Mouse (Mus musculus) liver, embryonic 18 days (tissue): ENCODE measurements around the gene Slc39a3. TPM values are rescaled to one million over a fixed set of nuclear protein-coding genes. Genes with fewer than 3 reads are reported as not detected.

Experiments
- polyA plus RNA-seq: library from polyadenylated mRNA; depleted of rRNA; stranded (reverse); fragments of >200 nt; gene quantifications from 2 replicates; pipeline ENCODE4 v1.2.3, GENCODE M21; 2012; rRNA removed

Gene Slc39a3
- polyA plus RNA-seq = 4.0 and 4.1 TPM in 2 replicates

DNA sequence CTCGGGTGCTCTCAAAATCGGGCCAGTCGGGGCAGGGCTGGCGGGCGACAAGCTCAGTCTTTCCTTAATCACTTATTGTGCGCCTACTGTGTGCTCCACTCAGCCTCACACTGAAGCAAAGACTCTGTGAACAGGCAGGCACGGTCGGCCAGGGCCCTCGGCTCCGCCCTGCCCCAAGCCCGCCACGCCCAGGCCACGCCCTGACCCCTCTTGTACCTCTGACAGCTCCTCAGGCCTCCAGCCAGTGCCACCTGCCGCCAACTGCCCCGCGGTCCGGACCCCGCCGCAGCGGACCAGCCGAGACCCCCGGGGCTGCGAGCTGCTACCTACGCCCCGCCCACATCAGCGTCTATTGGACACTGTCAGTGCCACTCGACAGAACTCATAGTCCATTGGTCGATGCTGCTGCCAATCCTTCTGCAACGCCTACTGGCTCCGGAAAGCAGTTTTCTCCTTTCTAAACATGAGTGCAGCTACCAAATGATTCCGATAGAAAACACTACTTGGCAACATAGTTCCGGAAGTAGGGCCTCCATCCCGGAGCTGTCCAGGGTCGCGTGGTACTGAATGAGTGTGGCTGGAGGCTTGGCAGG, at the start of gene Slc39a3:
Slc39a3 (minus strand) TSS at position 439 of the 593 bp plus-strand sequence.

DNA sequence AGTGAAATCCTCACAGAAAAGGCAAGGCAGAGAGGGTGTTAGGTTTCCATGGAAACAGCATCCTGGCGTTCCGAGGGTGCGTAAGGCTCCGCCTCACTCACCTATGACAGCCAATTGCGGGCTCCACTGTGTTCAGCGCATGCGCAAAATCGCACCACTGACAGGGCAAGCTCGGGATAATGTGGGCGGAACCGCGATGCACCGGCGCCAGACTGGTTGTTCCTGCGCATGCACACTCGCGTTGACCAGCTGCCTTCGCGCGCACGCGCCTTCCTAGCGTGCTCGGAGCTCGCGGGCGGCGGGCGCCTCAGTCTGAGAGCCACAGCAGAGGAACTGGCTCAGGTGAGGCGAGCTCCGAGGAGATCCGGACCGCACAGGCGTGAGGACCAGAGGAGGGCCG, 32.6 kb upstream of the Slc39a3 start, which contains the start of gene Thop1:
Thop1 (plus strand) TSS at position 200 of the 400 bp plus-strand sequence.

DNA sequence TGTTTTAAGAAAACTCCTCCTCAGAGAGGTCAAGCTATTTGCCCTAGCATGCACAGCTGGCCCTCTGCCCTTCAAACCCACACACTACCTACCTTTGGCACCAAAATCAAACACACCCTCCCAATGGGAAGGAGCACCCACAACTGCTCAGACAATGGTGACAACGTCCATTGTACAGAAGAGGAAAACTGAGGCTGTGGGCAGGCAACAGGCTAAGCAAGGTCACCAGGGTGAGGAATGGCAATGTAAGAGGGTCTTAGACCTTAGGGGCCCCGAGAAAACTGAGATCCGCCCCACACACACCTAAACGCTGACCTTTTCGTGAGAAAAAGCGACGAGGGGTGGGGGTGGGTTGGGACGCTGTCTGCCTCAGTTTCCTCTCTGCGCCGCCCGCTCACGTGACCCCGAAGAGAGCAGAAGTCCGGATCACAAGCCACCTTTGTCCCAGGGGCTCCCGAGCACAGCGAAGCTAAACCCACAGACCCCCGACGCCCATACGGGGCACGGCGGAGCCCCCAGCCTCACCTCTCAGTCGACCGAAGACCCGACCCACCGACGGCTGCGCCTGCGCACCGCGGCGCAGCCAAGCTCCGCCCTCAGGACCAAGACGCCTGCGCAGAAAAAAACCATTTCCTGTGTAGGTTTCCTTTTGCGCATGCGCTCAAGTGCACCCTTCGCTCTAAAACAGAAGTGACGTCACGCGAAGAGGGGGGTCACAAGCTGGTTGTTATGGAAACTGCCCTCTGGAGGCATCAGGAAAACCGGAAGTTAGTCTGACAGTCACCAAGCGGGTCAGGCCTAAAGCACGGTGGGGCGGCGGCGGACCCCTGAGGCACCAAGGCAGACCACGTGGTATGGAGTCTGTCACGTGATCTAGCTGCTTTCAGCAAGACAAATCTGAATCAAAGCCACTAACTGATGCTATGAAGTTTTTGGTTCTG, 22.6 kb upstream of the Slc39a3 start, which contains the start of gene Sgta:
Sgta (minus strand) TSS at position 579 of the 941 bp plus-strand sequence.

DNA sequence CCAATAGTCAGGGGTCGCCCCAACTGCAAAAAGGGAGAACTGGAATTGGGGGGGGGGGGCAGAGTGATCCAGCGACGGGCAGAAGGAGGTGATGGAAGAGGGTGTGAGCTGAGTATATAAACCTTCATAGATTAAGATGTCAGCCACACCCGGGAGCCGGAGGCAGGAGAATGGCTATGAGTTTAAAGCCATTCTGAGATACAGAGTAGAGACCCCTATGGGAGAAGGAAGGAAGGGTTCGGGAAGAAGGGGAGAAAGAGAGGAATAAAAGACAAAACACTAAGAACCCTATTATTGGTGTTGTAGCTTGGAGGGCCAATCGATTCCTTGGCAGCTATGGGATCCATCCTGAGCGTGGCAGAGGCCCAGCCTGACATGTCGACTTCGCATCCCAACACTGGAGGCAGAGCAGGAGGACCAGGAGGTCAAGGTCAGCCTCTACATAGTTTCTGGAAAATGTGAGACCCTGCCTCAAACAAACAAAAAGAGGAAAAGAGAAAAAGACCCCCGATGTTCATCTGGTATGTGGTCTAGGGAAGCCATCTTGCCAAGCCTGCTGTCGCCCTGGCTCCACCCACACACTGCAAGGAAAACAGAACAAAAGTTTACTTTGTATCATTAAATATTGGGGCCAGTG, 11.5 kb downstream of the Slc39a3 start, which contains the start of gene Diras1:
Diras1 (minus strand) TSS at position 24 of the 637 bp plus-strand sequence.

DNA sequence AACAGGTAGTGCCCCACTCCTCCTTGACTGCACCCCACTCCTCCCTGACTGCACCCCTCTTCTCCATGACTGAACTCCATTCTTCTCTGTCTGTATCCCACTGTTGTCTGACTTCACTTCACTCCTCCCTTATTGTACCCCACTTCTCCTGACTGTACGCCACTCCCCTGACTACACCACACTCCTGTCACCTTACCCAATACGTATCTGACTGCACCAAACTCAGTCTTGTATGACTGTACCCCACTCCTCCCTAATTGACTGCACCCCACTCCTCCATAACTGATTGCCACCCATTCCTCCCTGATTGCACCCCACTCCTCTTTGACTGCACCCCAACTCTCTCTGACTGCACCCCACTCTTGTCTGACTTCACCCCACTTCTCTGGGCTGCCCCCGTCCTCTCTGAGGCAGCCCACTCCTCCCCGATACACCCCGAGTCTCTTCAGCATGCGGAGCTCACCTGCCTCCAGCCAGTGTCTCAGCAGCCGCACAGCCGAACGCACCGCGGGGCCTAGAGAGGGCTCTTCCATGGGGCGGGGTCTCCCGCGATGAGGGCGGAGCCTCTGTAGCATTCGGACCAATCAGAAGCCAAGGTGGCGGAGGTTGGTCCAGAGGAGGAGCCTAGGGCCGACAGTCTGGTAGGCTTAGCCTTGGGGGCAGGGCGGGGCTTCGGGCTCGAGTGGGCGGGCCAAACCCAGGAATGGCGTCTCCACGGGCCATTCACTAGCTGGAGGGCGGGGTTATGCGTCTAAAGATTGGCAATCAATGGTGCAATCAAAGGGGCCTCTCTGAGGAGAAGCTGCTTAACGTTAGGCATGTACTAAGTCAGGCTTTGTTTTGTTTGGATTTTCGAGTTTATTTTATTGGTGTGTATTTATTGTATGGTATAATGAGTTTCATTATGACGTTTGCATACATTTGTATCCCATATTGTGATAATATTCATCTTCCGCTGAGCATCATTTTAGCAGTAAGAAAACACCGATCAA, 22.5 kb downstream of the Slc39a3 start, which contains the start of gene Gng7:
Gng7 (minus strand) TSS at position 553 of the 992 bp plus-strand sequence.

Other genes with a start within 250 kb of the Slc39a3 start
- gene Sf3a2, start 239.2 kb downstream of the Slc39a3 start, polyA plus RNA-seq = 18.1 and 20.1 TPM in 2 replicates
- gene Plekhj1, start 238.8 kb downstream of the Slc39a3 start, polyA plus RNA-seq = 33.7 and 36.1 TPM in 2 replicates
- 0.19 and 0.23 TPM in 2 replicates for gene Amh, start 232.2 kb downstream of the Slc39a3 start, polyA plus RNA-seq
- gene Jsrp1, start 223.9 kb downstream of the Slc39a3 start, polyA plus RNA-seq = 0.06 and 0.07 TPM in 2 replicates
- 573 TPM in 2 replicates for gene Oaz1, start 210.8 kb downstream of the Slc39a3 start, polyA plus RNA-seq
- 0.01 TPM in 1 of 2 replicates, not detected in the other for gene Lingo3, start 193.4 kb downstream of the Slc39a3 start, polyA plus RNA-seq
- gene Lsm7, start 182.2 kb downstream of the Slc39a3 start, polyA plus RNA-seq = 121 and 137 TPM in 2 replicates
- gene Sppl2b, start 182.2 kb downstream of the Slc39a3 start, polyA plus RNA-seq = 32.6 and 37.7 TPM in 2 replicates
- 0.05 and 0.07 TPM in 2 replicates for gene Tmprss9, start 165.6 kb downstream of the Slc39a3 start, polyA plus RNA-seq
- 94.0 and 114 TPM in 2 replicates for gene Timm13, start 136.5 kb downstream of the Slc39a3 start, polyA plus RNA-seq
- 8.0 and 9.1 TPM in 2 replicates for gene Lmnb2, start 119.2 kb downstream of the Slc39a3 start, polyA plus RNA-seq
- gene Gadd45b, start 107.4 kb downstream of the Slc39a3 start, polyA plus RNA-seq = 15.7 and 16.8 TPM in 2 replicates
- gene Gng7, start 22.5 kb downstream of the Slc39a3 start, polyA plus RNA-seq = 0.41 and 0.48 TPM in 2 replicates
- gene Diras1, start 11.8 kb downstream of the Slc39a3 start, polyA plus RNA-seq = 0.01 TPM in 1 of 2 replicates, not detected in the other
- 45.0 and 50.4 TPM in 2 replicates for gene Sgta, start 22.8 kb upstream of the Slc39a3 start, polyA plus RNA-seq
- 12.0 and 13.2 TPM in 2 replicates for gene Thop1, start 32.6 kb upstream of the Slc39a3 start, polyA plus RNA-seq
- gene Creb3l3, start 61.4 kb upstream of the Slc39a3 start, polyA plus RNA-seq = 78.1 and 87.6 TPM in 2 replicates
- 48.8 and 50.9 TPM in 2 replicates for gene Map2k2, start 68.5 kb upstream of the Slc39a3 start, polyA plus RNA-seq
- 8.5 and 8.6 TPM in 2 replicates for gene Zbtb7a, start 97.8 kb upstream of the Slc39a3 start, polyA plus RNA-seq
- gene Pias4, start 130.5 kb upstream of the Slc39a3 start, polyA plus RNA-seq = 10.3 and 12.9 TPM in 2 replicates
- 583 and 691 TPM in 2 replicates for gene Eef2, start 139.2 kb upstream of the Slc39a3 start, polyA plus RNA-seq
- gene Dapk3, start 145.6 kb upstream of the Slc39a3 start, polyA plus RNA-seq = 16.9 and 18.2 TPM in 2 replicates
- gene 4930442H23Rik, start 146.4 kb upstream of the Slc39a3 start, polyA plus RNA-seq = not detected in 2 replicates
- not detected in 2 replicates for gene Nmrk2, start 164.6 kb upstream of the Slc39a3 start, polyA plus RNA-seq
- gene Atcay, start 193.4 kb upstream of the Slc39a3 start, polyA plus RNA-seq = 0.01 TPM in 1 of 2 replicates, not detected in the other
- gene Zfr2, start 195.7 kb upstream of the Slc39a3 start, polyA plus RNA-seq = 1.9 and 2.1 TPM in 2 replicates
- gene Matk, start 215.5 kb upstream of the Slc39a3 start, polyA plus RNA-seq = 1.4 and 1.9 TPM in 2 replicates
- gene Mrpl54, start 229.5 kb upstream of the Slc39a3 start, polyA plus RNA-seq = 44.6 and 45.1 TPM in 2 replicates
- gene Apba3, start 229.5 kb upstream of the Slc39a3 start, polyA plus RNA-seq = 23.2 and 24.9 TPM in 2 replicates